Mouse (Mus musculus) heart, adult 8-10 months (tissue): Measurements from ENCODE around the gene Elane. TPM values are rescaled to one million over a fixed set of nuclear protein-coding genes. Genes with fewer than 3 reads are reported as not detected.

Experiments used
- DNase-seq: peaks from one replicate; pipeline ENCODE4 v3.0.0; 2022; ENCODE audit warnings: low spot score
- total RNA-seq, 4 experiments: library from RNA; stranded (reverse); gene quantifications; 2 replicates each; pipeline ENCODE4 v1.2.4; 2022

Gene Elane
- under 1 TPM in 1 of 4 experiments, not detected in 3; 0.57 TPM for total RNA-seq

- DNase-seq, result no peak
Measured at GRCm38 (mm10) chr10:79886054-79886453, at the start of gene Elane. TSS of gene Elane (plus strand) at chr10:79886247.

GRCm38 (mm10) chr10:79836918-79837317 lies 49.1 kb upstream of the Elane start:
- no peak for DNase-seq

GRCm38 (mm10) chr10:79838151-79838550 lies 47.9 kb upstream of the Elane start:
- no peak for DNase-seq

- DNase-seq, result no peak
Measured at GRCm38 (mm10) chr10:79840091-79840490, 46.0 kb upstream of the Elane start.

GRCm38 (mm10) chr10:79840644-79841551 lies 45.1 kb upstream of the Elane start:
- DNase-seq, result peak; percentile 63

GRCm38 (mm10) chr10:79842322-79842721 lies 43.7 kb upstream of the Elane start:
- no peak for DNase-seq

GRCm38 (mm10) chr10:79843476-79843875 lies 42.6 kb upstream of the Elane start:
- no peak for DNase-seq

GRCm38 (mm10) chr10:79846553-79846952 lies 39.5 kb upstream of the Elane start:
- DNase-seq, result no peak

GRCm38 (mm10) chr10:79849941-79850628 lies 36.0 kb upstream of the Elane start:
- DNase-seq, result no peak

- DNase-seq, result no peak
Measured at GRCm38 (mm10) chr10:79851653-79852052, 34.4 kb upstream of the Elane start.

GRCm38 (mm10) chr10:79852107-79852789 lies 33.8 kb upstream of the Elane start:
- DNase-seq, result peak; percentile 65

- no peak for DNase-seq
Measured at GRCm38 (mm10) chr10:79852827-79853226, 33.2 kb upstream of the Elane start.

GRCm38 (mm10) chr10:79853392-79853791 lies 32.7 kb upstream of the Elane start:
- DNase-seq, result peak; percentile 94

GRCm38 (mm10) chr10:79853860-79854795 lies 31.9 kb upstream of the Elane start, which contains the start of gene Ptbp1:
TSS of gene Ptbp1 (plus strand) at chr10:79854427.
- DNase-seq, result peak; percentile 98

GRCm38 (mm10) chr10:79854801-79855541 lies 31.1 kb upstream of the Elane start:
- no peak for DNase-seq

- DNase-seq, result no peak
Measured at GRCm38 (mm10) chr10:79855558-79856184, 30.4 kb upstream of the Elane start.

GRCm38 (mm10) chr10:79856280-79856679 lies 29.8 kb upstream of the Elane start:
- no peak for DNase-seq

GRCm38 (mm10) chr10:79856704-79857451 lies 29.2 kb upstream of the Elane start:
- DNase-seq, result no peak

- peak; percentile 71 for DNase-seq
Measured at GRCm38 (mm10) chr10:79857452-79857811, 28.6 kb upstream of the Elane start.
